Mouse (Mus musculus) right cerebral cortex, postnatal 10 days (tissue): ENCODE measurements around the gene Sowaha.

ENCODE experiments used
- DNase-seq, 2 experiments: peaks; one replicate each; pipeline ENCODE4 v3.0.0; 2021; ENCODE audit warnings: low spot score in 2 of 2

Gene Sowaha

GRCm38 (mm10) chr11:53472709-53473108 is 7.4 kb downstream of the Sowaha start:
- DNase-seq: no peak

GRCm38 (mm10) chr11:53469968-53470695 is 9.9 kb downstream of the Sowaha start, which contains the start of gene Gm9837:
Gm9837 (minus strand) TSS chr11:53470479.
- DNase-seq: peak; percentile 94 to 96

DNA sequence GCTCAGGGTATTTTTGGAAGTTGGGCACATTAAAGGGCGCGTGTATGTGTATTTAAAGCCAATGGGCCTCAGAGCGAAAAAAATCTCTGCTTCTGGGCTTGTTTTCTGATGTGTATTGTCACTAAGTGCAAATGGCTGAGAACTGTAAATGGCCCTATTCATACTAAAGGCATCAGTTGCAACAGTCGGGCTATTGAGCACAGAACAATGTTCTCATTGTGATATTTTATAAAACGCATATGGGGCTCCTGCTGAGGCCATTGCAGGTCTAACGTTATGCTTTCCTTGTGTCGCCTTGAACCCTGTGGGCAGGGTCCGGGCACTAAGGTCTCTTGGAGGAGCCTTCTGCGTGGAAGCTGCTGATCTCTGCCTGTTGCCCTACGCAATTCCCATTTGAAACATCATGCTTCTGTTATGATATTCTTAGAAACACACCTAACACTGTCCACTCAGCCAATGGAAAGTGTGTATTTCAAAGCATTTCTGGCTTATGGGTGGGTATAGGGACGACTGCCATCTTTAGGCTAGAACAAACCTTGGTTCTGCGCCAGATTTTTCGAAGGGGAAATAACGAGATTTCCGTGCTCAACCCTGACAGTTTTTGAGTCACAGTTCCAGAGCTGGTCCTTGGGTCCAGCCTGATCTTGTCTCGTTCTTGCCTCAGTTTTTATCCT is 10.6 kb downstream of the Sowaha start:
- no peak for DNase-seq

GRCm38 (mm10) chr11:53466231-53466971 is 13.7 kb downstream of the Sowaha start:
- peak; percentile 90 to 92 for DNase-seq

GRCm38 (mm10) chr11:53463551-53464424 is 16.3 kb downstream of the Sowaha start:
- DNase-seq: peak; percentile 53 to 61

DNA sequence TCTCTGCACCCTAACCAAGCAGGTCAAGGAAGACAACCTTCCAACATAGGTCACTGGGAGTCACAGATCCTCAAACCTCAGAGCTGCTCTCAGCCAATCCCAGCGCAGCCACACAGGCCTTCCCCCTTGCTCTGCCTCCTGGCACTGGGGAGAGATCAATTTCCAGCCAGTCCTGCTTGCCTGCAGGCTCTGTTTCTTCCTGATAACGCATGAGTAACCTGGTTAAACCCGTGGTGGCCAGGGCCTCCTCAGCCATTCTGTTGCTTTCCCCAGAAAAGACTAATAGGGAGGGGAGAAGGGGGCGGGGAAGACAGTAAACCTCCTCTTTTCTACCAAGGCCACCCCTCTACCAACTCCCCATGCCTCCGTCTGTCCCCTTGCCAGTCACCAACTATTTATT is 18.3 kb downstream of the Sowaha start:
- DNase-seq: no peak

GRCm38 (mm10) chr11:53460192-53460591 is 19.9 kb downstream of the Sowaha start:
- DNase-seq: no peak

GRCm38 (mm10) chr11:53458996-53459395 is 21.1 kb downstream of the Sowaha start:
- no peak for DNase-seq

DNA sequence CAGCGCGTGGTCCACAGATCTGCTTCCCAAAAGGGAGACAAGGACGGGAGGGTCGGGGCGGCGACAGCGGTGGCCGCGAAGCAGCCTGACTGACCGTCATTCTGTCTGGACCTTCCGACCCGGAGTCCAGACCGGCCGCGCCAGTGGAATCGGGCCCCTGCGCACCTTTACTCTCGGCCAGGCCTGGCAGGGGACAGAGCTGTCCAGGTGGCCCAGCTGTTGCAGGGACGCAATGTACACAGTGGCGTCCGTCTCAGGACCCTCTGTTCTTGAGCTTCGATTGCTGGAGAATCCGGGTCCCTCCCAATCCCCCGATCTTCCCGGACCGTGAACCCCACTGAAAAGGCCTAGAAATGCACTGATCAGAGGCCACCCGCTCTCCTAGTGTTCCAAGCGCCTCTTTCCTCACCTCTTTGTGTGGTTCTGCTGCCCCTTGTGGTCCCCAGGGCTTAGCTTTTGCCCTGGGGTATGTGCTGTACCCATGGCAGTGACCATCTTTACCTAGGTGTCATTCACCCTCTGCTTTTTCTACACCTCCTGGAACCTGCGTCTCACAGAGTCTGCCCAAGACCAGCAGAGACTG is 22.6 kb downstream of the Sowaha start:
- DNase-seq: no peak

GRCm38 (mm10) chr11:53456474-53457371 is 23.4 kb downstream of the Sowaha start, which contains the start of the genes Gm10447 and Shroom1:
Gm10447 (minus strand) TSS chr11:53457110.
Shroom1 (plus strand) TSS chr11:53457205.
- no peak for DNase-seq

DNA sequence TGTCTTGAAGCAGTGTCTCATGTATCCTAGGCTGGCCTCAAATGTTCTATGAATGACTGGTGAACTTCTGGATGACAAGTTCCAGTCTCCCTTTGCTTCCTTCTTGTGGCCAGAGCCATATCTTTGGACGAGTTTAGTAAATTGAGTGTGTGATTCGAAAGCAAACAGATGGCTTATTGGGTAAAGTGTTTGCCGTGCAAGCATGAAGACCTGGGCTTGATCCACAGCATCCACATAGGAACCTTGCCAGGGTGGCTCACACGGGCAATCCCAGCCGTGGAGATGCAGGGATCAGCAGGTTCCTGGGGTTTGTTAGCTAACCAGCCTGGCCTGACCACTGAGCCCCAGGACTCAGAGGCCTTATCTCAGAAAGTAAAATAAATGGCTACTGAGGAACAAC is 27.0 kb downstream of the Sowaha start:
- DNase-seq: no peak

GRCm38 (mm10) chr11:53452396-53452795 is 27.7 kb downstream of the Sowaha start:
- no peak for DNase-seq

- DNase-seq: no peak
Observed at GRCm38 (mm10) chr11:53451361-53451760, 28.7 kb downstream of the Sowaha start.

DNA sequence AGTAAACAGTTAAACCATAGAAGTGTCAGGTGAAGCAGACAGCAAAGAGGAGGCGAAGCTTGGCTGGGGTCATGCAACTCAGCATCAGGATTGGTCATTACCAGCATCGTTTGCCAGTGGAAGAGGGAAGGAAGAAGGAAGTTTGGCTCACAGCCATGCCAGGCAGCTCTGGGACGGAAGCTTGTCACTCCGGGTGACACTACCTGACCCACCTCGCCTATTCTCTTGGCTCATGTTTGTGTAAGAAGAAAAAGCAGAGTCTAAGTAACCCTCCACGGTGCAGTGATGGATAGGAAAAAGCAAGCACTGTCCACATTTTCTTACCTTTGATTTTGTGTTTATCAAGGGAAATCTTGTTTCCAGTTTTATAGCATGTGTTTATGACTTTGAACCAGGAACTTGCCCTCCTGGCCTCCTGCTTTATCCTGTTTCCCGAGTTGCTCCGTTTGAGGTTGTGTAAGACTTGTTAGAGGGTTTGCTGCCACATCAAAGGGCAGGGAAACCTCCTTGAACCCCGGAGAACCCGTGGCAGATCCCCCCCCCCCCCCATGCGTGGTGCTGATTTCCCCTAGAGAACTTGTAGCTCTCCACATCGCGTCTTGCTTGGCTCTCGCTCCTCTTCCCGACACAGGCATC is 29.9 kb downstream of the Sowaha start:
- DNase-seq: no peak

GRCm38 (mm10) chr11:53448529-53448928 is 31.5 kb downstream of the Sowaha start:
- DNase-seq: no peak

DNA sequence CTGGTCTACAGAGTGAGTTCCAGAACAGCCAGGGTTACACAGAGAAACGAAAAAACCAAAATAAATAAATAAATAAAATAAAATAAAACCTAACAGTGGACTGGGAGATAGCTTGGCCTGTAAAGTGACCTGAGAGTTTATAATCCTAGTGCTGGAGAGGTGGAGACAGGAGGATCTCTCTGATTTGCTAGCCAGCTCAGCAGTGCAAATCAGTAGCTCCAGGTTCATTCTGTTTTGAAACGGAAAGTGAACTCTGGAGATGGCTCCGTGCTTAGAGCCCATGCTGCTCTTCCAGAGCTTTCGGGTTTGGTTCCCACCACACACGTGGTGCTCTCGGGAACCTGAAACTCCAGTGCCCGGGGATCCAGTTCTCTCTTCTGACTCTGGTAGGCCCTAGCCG is 32.1 kb downstream of the Sowaha start:
- no peak for DNase-seq

DNA sequence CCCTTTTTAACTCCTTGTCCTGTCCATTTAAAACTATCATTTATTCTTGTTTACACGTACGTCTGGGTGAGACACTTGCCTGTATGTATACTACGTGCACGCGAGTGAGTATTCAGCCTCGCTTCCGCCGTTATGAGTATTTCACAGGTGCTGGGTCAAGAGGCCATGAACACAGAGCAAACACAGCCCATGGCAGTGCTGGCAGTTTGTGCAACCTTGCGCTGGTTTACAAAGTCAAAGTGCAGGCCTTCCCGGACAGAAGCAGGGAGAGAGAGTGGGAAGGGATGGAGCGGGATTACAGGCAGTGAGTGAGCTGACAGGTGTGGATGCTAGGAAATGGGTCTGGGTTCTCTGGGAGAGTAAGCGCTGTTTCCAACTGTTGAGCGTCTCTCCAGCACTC is 33.9 kb downstream of the Sowaha start:
- no peak for DNase-seq

- DNase-seq: no peak
Observed at GRCm38 (mm10) chr11:53445562-53445961, 34.5 kb downstream of the Sowaha start.

- DNase-seq: no peak
Observed at GRCm38 (mm10) chr11:53443861-53444260, 36.2 kb downstream of the Sowaha start.

- no peak for DNase-seq
Observed at GRCm38 (mm10) chr11:53441921-53442320, 38.2 kb downstream of the Sowaha start.
